Mouse (Mus musculus) cerebellum, postnatal 10 days (tissue): ENCODE measurements around the gene Ccdc85c.
A peak's percentile ranks its signal among the peaks of the same experiment; 100 is the strongest.

ENCODE experiments used
- DNase-seq, 2 experiments: peaks; one replicate each; pipeline ENCODE4 v3.0.0; 2021; ENCODE audit warnings: mixed read lengths in 2 of 2

Ccdc85c gene

DNA sequence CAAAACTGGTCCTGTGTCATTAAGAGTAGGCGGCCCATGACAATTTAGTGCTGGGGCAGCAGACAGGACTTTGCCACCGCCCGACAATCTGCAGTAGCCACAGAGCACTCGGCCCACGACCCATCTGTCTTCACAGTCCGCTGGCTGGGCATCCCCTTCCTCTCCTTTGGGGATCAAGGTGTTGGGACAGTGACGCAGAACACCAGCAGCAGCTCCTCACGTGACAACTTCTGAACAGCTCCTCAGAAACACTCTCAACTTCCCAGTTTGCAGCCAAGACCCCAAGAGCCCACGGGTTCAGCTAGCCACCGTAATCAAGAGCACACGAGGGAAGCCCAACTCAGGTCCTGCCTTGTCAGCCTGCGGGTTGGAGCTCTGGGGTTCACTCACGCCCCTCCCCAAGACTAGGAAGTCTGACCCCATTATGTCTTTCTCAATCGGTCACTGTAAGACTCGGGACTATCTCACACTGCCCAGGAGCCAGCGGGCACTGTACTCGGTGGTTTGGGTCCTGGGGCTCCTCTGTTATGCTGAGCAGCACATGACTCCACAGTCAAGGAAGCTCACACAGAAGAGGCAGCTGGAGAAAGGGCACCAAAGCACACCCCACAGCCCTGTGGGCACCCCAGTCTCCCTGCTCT lies 36.7 kb downstream of the Ccdc85c start:
- no peak for DNase-seq

DNA sequence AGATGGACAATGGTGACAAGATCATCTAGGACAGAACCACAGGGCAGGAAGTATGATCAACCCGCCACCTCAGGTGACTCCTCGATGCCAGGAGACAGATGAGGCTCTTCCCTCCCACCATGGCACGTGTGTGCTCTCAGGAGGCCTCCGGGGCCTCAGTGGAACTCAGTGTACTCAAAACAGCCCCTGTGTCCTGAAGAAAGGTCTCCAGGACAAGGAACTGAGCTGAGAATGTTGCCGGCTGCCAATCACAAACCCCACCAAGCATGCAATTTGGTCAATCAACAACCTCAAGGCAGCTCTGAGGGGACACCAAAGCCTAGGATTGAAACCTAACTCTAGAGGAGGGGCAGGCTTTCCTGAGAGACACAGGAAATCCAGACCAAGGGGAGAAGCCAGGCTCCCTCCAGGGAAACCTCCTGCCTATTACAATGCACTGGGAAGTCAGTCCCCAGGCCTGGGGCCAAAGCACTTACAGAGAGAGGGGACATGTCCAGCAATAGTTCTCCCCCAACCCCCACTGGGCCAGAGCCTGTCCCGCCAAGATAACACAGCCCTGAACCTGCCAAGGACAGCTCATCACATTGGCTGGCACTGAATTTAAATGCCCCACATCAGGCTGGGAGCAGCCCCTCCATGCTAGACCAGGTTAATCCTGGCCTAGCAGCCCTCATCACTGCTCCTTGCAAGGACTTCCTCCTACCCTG lies 37.8 kb downstream of the Ccdc85c start:
- peak; percentile 44 to 60 for DNase-seq

- DNase-seq = no peak
Measured at GRCm38 (mm10) chr12:108235976-108236555, 39.2 kb downstream of the Ccdc85c start.

- DNase-seq = no peak
Measured at GRCm38 (mm10) chr12:108234832-108235602, 40.2 kb downstream of the Ccdc85c start.

GRCm38 (mm10) chr12:108233736-108234135 lies 41.5 kb downstream of the Ccdc85c start:
- DNase-seq = no peak

- peak; percentile 73 to 75 for DNase-seq
Measured at GRCm38 (mm10) chr12:108231901-108232300, 43.3 kb downstream of the Ccdc85c start.

- peak; percentile 81 to 84 for DNase-seq
Measured at GRCm38 (mm10) chr12:108230821-108231794, 44.1 kb downstream of the Ccdc85c start.

GRCm38 (mm10) chr12:108230077-108230476 lies 45.1 kb downstream of the Ccdc85c start:
- DNase-seq = no peak

GRCm38 (mm10) chr12:108227527-108227926 lies 47.7 kb downstream of the Ccdc85c start:
- DNase-seq = no peak

DNA sequence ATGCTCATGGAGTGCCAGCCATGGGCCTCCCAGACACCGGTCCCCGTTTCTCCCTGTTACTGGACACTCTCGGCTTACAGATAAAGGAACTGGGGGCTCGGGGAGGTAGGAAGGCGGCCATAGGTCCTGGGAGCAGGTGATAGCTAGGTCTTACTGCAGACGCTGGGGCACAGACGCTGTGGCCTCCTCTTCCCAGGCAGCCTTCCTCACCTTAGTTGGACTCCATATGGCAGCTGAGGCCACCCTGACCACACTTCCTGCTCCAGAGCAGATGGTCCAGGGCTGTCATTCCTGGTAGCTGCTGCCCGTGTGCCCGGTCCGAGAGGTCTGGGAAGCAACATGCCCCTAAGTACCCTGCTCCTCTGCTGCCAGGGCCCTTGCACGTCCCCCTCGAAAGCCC lies 48.3 kb downstream of the Ccdc85c start:
- DNase-seq = no peak

DNA sequence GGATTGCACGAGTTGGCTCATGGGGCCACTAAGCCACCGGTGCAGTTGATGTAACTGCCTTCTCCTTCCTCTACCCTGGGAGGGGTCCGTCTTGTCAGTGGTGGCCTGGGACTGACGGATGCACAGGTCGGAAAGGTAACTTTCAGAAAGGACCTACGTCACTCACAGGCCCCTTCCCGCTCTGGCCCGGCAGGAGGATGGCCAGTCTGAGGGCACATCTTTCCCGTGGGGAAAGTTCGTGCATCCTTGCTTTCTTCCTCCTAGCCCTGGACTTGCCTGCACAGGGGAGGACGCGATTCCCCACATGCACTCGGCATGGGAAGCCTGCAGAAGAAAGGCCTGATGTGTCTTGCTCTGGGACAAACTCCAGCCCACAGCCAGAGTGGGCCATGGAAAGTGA lies 49.0 kb downstream of the Ccdc85c start:
- no peak for DNase-seq

DNA sequence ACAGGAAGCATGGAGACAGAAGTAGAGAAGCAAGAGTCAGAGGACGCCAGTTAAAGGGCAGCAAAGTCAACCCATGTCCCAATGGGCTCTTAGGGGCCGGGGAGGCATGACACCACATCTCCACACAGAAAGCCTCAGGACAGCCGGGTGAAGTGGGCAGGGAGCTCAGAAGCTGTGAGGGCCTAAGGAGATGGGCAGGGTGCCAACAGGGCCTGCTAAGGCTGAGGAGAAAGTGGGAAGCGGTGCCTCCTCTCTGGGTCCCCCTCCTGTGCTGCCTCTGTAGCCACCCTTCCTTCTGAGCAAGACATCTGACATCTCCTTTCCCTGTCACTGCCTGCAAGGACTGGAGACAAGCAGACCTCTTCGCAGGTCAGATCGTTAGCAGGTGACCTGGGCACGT lies 49.4 kb downstream of the Ccdc85c start:
- peak; percentile 72 for DNase-seq

DNA sequence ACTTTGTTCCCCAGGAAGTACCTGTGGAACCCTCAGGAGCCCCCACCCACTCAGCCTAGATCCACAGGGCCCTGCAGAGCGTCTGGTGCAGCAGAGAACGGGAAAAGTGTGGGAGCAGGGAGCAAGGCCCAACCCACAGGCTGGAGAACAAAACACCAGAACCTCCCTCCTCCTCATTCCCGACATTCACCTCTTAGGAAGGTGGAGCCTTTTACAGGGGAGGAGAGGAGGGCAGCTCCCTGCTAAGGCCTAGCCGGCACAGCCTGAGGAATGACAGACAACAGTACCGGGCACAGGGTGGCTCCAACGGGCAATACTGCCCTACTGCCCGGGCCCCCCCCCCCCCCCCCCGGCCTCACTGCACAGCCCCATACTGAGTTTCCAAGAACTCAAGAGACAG lies 51.9 kb downstream of the Ccdc85c start:
- no peak for DNase-seq

- no peak for DNase-seq
Measured at GRCm38 (mm10) chr12:108221712-108222111, 53.5 kb downstream of the Ccdc85c start.

GRCm38 (mm10) chr12:108221206-108221605 lies 54.0 kb downstream of the Ccdc85c start:
- peak; percentile 88 to 93 for DNase-seq

GRCm38 (mm10) chr12:108220621-108221020 lies 54.6 kb downstream of the Ccdc85c start:
- peak; percentile 65 to 77 for DNase-seq

- DNase-seq = peak in 1 of 2 experiments; percentile 24
Measured at GRCm38 (mm10) chr12:108219825-108220616, 55.2 kb downstream of the Ccdc85c start.

- peak in 1 of 2 experiments; percentile 25 for DNase-seq
Measured at GRCm38 (mm10) chr12:108219163-108219562, 56.1 kb downstream of the Ccdc85c start.

DNA sequence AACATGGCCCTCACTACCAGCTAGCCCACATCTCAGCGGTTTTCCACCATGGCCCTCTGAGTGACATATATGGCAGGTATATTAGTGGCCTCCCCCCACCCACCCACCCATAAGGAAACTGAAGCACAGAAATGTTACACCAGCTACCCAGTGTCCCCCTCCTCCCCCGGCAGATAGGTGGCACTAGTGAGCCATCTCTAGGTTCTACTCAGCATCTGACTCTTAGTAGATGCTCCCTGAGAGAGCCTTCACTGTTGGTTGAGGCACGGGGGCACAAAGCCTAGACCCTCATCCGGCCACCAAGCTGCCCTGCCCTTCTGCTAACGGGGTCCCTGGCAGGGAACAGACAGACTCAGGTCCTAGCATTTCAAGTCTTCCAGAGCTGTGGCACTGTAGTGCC lies 57.7 kb downstream of the Ccdc85c start:
- DNase-seq = peak; percentile 85 to 89

GRCm38 (mm10) chr12:108216611-108217370 lies 58.4 kb downstream of the Ccdc85c start:
- DNase-seq = peak; percentile 79
